Mouse (Mus musculus) telencephalon, adult 2 months (tissue): ENCODE measurements around the gene Vmn2r76.
"Not testable (repeated sequence)": the region's sequence is repeated elsewhere in the genome, so short reads cannot be mapped to it uniquely, and the experiment has no call there.

Source experiments
- DNase-seq: peaks from one replicate; pipeline ENCODE4 v3.0.0-alpha.2; 2011; ENCODE audit warnings: low read depth, low spot score

Vmn2r76 gene

DNA sequence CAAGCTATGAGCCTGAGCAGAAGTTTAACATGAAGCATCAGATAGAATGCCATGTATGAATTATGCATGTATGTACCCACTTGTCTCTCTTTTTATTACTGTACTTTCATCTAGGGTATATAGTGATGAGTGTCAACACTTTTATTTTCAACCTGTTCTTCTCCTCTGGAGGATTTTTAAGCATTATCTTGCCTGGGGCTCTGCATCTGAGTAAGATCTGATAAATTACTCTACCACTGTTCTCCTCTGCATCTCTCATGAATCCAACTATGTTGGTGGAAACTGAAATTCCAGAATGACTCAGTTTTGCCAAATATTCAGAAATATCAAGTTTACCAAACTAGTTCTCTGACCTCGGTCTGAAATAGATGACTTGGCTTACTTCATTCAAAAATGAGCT, at the start of gene Vmn2r76:
Vmn2r76 (minus strand) TSS at position 101 of the 400 bp plus-strand sequence.
- no peak for DNase-seq

DNA sequence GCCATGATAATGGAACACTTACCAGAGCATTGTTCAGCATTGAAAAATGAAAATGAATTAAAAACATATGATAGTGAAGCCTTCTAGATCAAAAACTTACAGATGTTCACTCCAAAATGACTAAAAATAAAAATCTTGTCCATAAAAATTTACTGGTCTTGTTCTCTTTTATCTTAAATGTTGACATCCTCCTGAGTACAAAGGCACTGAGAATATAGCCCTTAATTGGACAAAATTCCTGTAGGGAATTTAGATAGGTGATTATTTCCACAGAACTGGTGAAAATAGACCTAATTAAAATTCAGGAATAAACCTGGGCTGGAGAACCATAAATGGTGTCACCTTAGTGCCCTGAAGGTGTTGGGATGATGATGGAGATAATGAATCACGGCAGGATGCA, 31.0 kb upstream of the Vmn2r76 start, which contains the start of gene Olfr310:
Olfr310 (minus strand) TSS at position 101 of the 400 bp plus-strand sequence.
- no peak for DNase-seq

GRCm38 (mm10) chr7:86211345-86211744, 34.8 kb downstream of the Vmn2r76 start:
- no peak for DNase-seq

- DNase-seq, result not testable (repeated sequence)
These were observed 74.4 kb downstream of the Vmn2r76 start, which contains the start of gene Vmn2r75 for GRCm38 (mm10) chr7:86171678-86172077. Gene Vmn2r75, minus strand, starts transcription at chr7:86171778.
